Mouse (Mus musculus) liver, embryonic 15.5 days (tissue): ENCODE measurements around the gene Tekt2. TPM values are rescaled to one million over a fixed set of nuclear protein-coding genes. Genes with fewer than 3 reads are reported as not detected.

Source experiments
- ATAC-seq: fragments of 200-750 bp; cut with Nextera tagmentation; 2 replicates; pipeline ENCODE4 v1.8.0; 2017; ENCODE audit warnings: moderate number of reproducible peaks, mild to moderate bottlenecking, moderate library complexity; ENCODE audit not compliant: insufficient read depth
- H3K27ac ChIP-seq: fragments of 300-500 bp; sonication (generic); replicated peaks from 2 replicates; pipeline ENCODE4 v1.5.1; 2015; ENCODE audit warnings: mild to moderate bottlenecking, inconsistent platforms
- H3K27me3 ChIP-seq: fragments of 300-500 bp; sonication (generic); 2 replicates; pipeline ENCODE4 v1.6.1; 2015; ENCODE audit warnings: mild to moderate bottlenecking, inconsistent platforms
- H3K36me3 ChIP-seq: fragments of 300-500 bp; sonication (generic); replicated peaks from 2 replicates; pipeline ENCODE4 v1.6.1; 2015; ENCODE audit warnings: moderate library complexity, mild to moderate bottlenecking, inconsistent platforms
- H3K4me1 ChIP-seq: fragments of 300-500 bp; sonication (generic); replicated peaks from 2 replicates; pipeline ENCODE4 v1.6.1; 2015; ENCODE audit warnings: inconsistent platforms
- H3K4me2 ChIP-seq: fragments of 300-500 bp; sonication (generic); 2 replicates; pipeline ENCODE4 v1.6.1; 2015; ENCODE audit warnings: moderate library complexity, mild to moderate bottlenecking, inconsistent platforms
- H3K4me3 ChIP-seq: fragments of 300-500 bp; sonication (generic); replicated peaks from 2 replicates; pipeline ENCODE4 v1.5.1; 2015; ENCODE audit warnings: mild to moderate bottlenecking, inconsistent platforms
- H3K9ac ChIP-seq: fragments of 300-500 bp; sonication (generic); 2 replicates; pipeline ENCODE4 v1.6.1; 2015; ENCODE audit warnings: moderate library complexity, mild to moderate bottlenecking, inconsistent platforms
- H3K9me3 ChIP-seq: fragments of 300-500 bp; sonication (generic); replicated peaks from 2 replicates; pipeline ENCODE4 v1.6.1; 2016; ENCODE audit warnings: inconsistent platforms
- WGBS: fragments of 180-500 bp; shearing (Covaris S2); methylation state at CpG from one replicate; pipeline ENCODE4 v1.1.7; 2015; ENCODE audit warnings: mixed read lengths; ENCODE audit not compliant: insufficient replicate concordance; 5-methylcytosine and 5-hydroxymethylcytosine counted together
- polyA plus RNA-seq: library from polyadenylated mRNA; unstranded; fragments of >200 nt; fragmentation: Nextera tagmentation; extraction: Ambion mirVana; gene quantifications from 2 replicates; pipeline ENCODE4 v1.2.1, GENCODE M21; 2015

Tekt2 gene
- polyA plus RNA-seq: 0.17 and 0.50 TPM in 2 replicates

DNA sequence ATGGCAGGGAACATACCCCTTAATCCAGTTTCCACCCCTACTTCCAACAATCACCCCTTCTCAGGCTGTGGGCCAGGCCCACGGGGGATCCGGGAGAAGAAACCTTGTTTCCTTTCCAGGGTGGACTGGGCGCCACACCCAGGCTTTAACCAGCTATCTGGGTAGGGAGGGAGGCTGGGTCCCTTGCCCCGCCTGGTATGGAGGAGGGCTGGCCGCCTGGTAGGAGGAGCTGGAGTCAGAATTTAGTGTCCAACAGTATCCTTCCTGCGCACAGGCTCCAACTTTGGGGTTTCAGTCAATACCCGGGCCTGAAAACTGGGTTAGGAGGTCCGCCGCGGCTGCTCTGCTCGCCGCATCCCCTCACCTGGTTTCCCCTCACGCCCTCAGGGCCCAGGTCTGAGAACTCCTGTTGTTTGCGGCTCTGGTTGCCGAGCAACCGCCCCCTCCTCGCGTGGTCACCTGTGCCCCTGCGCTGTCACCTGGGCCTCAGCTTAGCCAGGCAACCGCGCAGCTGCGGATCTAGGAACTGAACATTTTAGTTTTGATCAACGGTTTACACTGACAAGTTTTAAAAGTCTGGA is at the start of gene Tekt2:
TSS of gene Tekt2 (minus strand) at position 408 of the 581 bp plus-strand sequence.
- no peak within 1 kb of the TSS for H3K27ac ChIP-seq
- H3K27me3 ChIP-seq: peaks cover 18% of the 10 kb centered on the region
- no peaks in the 10 kb centered on the region for H3K36me3 ChIP-seq
- 21% methylated on average over 23 of the region's 23 CpGs for WGBS
- no peak for ATAC-seq
- peaks cover 15% of the 10 kb centered on the region for H3K4me1 ChIP-seq
- H3K9ac ChIP-seq: no peak within 1 kb of the TSS
- H3K4me3 ChIP-seq: no peak within 1 kb of the TSS
- peak within 1 kb of the TSS; percentile 16; the same call in 1 of the 2 replicates for H3K4me2 ChIP-seq
- H3K9me3 ChIP-seq: no peaks in the 10 kb centered on the region

- ATAC-seq: no peak
- WGBS: 82% methylated on average over 9 of the region's 9 CpGs
- Histone ChIP-seq H3K36me3 (0 out of 2 replicates have a peak, but pooled peaks cover 7% of the 10 kb centered on the region), H3K9me3 (no peaks in the 10 kb centered on the region), H3K9ac (no peak overlapping the region), H3K4me1 (no peaks in the 10 kb centered on the region), H3K27me3 (no peaks in the 10 kb centered on the region), H3K4me3 (no peak overlapping the region), H3K4me2 (no peak overlapping the region), H3K27ac (no peak overlapping the region)
Measured at GRCm38 (mm10) chr4:126371497-126371896, 46.0 kb upstream of the Tekt2 start.

- Histone ChIP-seq H3K9ac (no peak overlapping the region), H3K4me3 (no peak overlapping the region), H3K4me2 (no peak overlapping the region), H3K36me3 (peaks cover 29% of the 10 kb centered on the region), H3K9me3 (no peaks in the 10 kb centered on the region), H3K27me3 (no peaks in the 10 kb centered on the region), H3K4me1 (no peaks in the 10 kb centered on the region), H3K27ac (no peak overlapping the region)
- WGBS: 63% methylated on average over 1 of the region's 1 CpGs
- ATAC-seq: no peak
Measured at GRCm38 (mm10) chr4:126360069-126360468, 34.6 kb upstream of the Tekt2 start.

GRCm38 (mm10) chr4:126343451-126343850 is 18.0 kb upstream of the Tekt2 start:
- ATAC-seq: no peak
- H3K36me3 ChIP-seq: peaks cover 16% of the 10 kb centered on the region
- 0 out of 2 replicates have a peak, but pooled peaks cover 3% of the 10 kb centered on the region for H3K4me1 ChIP-seq
- H3K9me3 ChIP-seq: no peaks in the 10 kb centered on the region
- no peak overlapping the region for H3K4me3 ChIP-seq
- 70% methylated on average over 4 of the region's 4 CpGs for WGBS
- H3K27ac ChIP-seq: no peak overlapping the region
- H3K9ac ChIP-seq: no peak overlapping the region
- no peak overlapping the region for H3K4me2 ChIP-seq
- no peaks in the 10 kb centered on the region for H3K27me3 ChIP-seq

DNA sequence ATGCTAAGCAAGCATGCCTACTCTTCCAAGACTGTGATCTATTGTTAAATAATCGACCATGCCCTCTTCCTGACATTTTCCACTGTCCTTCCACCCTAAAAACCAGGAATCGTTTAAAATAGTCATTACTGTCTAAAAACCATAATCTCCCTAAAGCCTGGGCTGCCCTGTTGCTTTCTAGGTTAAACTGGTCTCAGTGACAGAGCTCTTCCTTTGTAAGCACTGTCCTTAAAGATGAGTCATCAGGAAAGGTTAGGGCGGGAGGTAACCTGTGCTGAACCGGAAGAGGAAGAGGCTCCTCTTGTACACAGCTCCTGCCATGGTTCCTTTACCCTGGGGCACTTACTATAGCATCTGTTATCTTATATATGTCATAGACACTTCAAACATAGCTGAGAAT is 14.0 kb upstream of the Tekt2 start:
- no peak overlapping the region for H3K4me3 ChIP-seq
- no peak overlapping the region for H3K27ac ChIP-seq
- ATAC-seq: no peak
- H3K27me3 ChIP-seq: no peaks in the 10 kb centered on the region
- H3K4me1 ChIP-seq: 0 out of 2 replicates have a peak, but pooled peaks cover 3% of the 10 kb centered on the region
- no peaks in the 10 kb centered on the region for H3K9me3 ChIP-seq
- no peak overlapping the region for H3K4me2 ChIP-seq
- no peaks in the 10 kb centered on the region for H3K36me3 ChIP-seq
- WGBS: 32% methylated on average over 4 of the region's 4 CpGs
- H3K9ac ChIP-seq: no peak overlapping the region

- ATAC-seq: no peak
Measured at GRCm38 (mm10) chr4:126332358-126332757, 6.9 kb upstream of the Tekt2 start.

GRCm38 (mm10) chr4:126331751-126332150 is 6.3 kb upstream of the Tekt2 start:
- WGBS: 63% methylated on average over 1 of the region's 1 CpGs
- Histone ChIP-seq H3K9me3 (no peaks in the 10 kb centered on the region), H3K27ac (no peak overlapping the region), H3K4me2 (no peak overlapping the region), H3K27me3 (no peaks in the 10 kb centered on the region), H3K36me3 (no peaks in the 10 kb centered on the region), H3K4me1 (no peaks in the 10 kb centered on the region), H3K4me3 (no peak overlapping the region), H3K9ac (no peak overlapping the region)
- no peak for ATAC-seq

More at GRCm38 (mm10) chr4:126332358-126332757, 6.9 kb upstream of the Tekt2 start:
- Histone ChIP-seq H3K4me1 (no peaks in the 10 kb centered on the region), H3K36me3 (no peaks in the 10 kb centered on the region), H3K9ac (no peak overlapping the region), H3K27ac (no peak overlapping the region), H3K4me2 (no peak overlapping the region), H3K27me3 (no peaks in the 10 kb centered on the region), H3K4me3 (no peak overlapping the region), H3K9me3 (no peaks in the 10 kb centered on the region)
- 39% methylated on average over 3 of the region's 3 CpGs for WGBS

DNA sequence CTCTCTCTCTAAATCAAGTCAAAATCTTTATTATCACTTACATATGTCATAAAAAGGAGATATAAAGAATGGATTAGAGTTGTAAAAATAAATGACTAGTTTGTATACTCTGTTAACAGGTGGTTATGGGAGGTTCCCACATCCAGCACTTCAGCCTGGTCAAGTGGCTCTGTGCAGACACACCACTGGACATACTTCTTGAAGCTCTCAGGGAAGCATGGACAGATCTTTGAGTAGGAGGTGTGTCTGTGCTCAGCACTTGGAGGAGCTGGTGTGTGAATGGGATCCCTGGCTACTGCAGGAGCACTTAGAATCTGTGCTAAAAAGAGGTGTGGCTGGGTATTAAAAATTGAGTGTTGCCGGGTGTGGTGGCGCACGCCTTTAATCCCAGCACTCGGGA is 4.8 kb upstream of the Tekt2 start:
- Histone ChIP-seq H3K4me1 (no peaks in the 10 kb centered on the region), H3K36me3 (no peaks in the 10 kb centered on the region), H3K9me3 (no peaks in the 10 kb centered on the region), H3K27me3 (peaks cover 4% of the 10 kb centered on the region), H3K4me3 (no peak overlapping the region), H3K27ac (no peak overlapping the region), H3K4me2 (no peak overlapping the region), H3K9ac (no peak overlapping the region)
- no peak for ATAC-seq
- WGBS: 78% methylated on average over 4 of the region's 4 CpGs

- H3K4me3 ChIP-seq: no peak overlapping the region
- no peaks in the 10 kb centered on the region for H3K9me3 ChIP-seq
- peaks cover 18% of the 10 kb centered on the region for H3K27me3 ChIP-seq
- H3K36me3 ChIP-seq: no peaks in the 10 kb centered on the region
- H3K4me1 ChIP-seq: peaks cover 8% of the 10 kb centered on the region
- no peak overlapping the region for H3K4me2 ChIP-seq
- H3K9ac ChIP-seq: no peak overlapping the region
- WGBS: 30% methylated on average over 6 of the region's 6 CpGs
- H3K27ac ChIP-seq: no peak overlapping the region
- no peak for ATAC-seq
Measured at GRCm38 (mm10) chr4:126326036-126326435, 548 bp upstream of the Tekt2 start.

DNA sequence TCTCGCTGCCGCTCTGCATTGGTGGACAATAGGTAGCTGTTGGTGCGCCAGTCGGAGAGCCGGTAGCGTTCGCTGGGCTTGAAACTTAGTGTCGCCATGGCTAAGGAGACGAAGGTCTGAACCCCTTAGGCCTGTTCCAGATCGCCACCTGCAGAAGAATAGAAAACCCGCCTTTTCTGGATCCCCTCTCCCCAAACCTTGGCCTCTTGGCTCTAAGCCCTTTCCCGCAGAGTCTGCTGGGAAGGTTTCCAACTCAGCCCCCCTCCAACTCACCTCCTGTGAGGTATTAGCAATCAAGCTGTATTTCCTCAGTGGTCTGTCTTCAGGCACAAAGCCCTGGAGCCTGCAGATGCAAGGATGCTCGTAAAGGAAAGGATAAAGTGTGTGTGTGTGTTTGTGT is 627 bp downstream of the Tekt2 start:
- Histone ChIP-seq H3K27ac (no peak overlapping the region), H3K9ac (no peak overlapping the region), H3K4me2 (no peak overlapping the region), H3K4me3 (no peak overlapping the region), H3K4me1 (peaks cover 20% of the 10 kb centered on the region), H3K36me3 (no peaks in the 10 kb centered on the region), H3K27me3 (peaks cover 18% of the 10 kb centered on the region), H3K9me3 (no peaks in the 10 kb centered on the region)
- ATAC-seq: no peak
- 56% methylated on average over 13 of the region's 13 CpGs for WGBS

DNA sequence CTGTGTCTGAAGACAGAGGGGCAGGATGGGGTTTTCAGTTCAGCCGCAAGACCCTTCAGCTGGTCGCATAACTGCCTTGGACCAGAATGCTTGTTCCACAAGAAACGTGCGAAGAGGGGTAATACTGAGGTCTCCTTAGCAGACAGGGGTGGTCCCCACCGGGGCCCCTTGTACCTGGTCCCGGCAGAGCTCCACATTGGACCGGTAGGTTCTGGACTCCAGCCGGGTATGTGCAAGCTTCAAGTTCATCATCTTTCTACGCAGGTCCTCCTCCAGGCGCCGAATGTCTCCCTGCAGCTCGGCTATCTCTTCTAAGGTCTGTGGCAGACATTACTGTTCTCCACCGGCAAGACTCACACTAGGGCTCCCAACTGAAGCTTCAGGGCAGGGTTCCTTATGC is 2.8 kb downstream of the Tekt2 start:
- no peak overlapping the region for H3K9ac ChIP-seq
- WGBS: 88% methylated on average over 13 of the region's 13 CpGs
- H3K27ac ChIP-seq: no peak overlapping the region
- no peak overlapping the region for H3K4me3 ChIP-seq
- H3K4me2 ChIP-seq: no peak overlapping the region
- peaks cover 18% of the 10 kb centered on the region for H3K27me3 ChIP-seq
- peaks cover 7% of the 10 kb centered on the region for H3K36me3 ChIP-seq
- peaks cover 28% of the 10 kb centered on the region for H3K4me1 ChIP-seq
- no peaks in the 10 kb centered on the region for H3K9me3 ChIP-seq
- no peak for ATAC-seq
